Comparison of ENCODE assay signal across 17 mouse cellular contexts in the genomic region with DNA sequence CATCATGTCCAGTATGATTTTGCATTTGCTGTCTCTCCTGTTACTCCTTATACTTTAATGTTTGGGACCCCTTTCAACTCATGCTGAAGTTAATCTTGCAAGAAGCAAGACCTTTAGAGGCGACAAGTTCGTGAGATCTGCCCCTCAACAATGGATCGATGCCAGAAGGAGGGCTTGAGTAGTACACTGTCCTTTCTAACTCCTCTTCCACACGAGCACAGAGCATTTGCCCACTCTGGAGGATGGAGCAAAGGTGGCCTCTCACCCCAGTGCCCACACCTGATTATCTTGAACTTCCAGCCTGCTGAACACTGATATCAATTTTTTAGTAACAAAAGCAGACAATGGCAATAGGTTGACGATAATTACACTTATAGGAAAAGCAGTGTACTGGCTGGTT.
A peak's percentile ranks its signal among the peaks of the same experiment; 100 is the strongest.
DNase-seq lines count a peak whose midpoint lies in the region; ATAC-seq lines count a peak whose summit lies in the region.
"Had no signal": no experiment of that assay in that cellular context is flagged by ENCODE, and none has a peak within 500 bp of the region (broad histone marks: within the 10 kb centered on the region; RNA-seq: fewer than 3 reads in every experiment).

No protein-coding gene starts in this region.

- peak; percentile 70 for DNase-seq in heart, adult 11 months
- DNase-seq in heart, postnatal 4 days: no peak
- DNase-seq in ovary, postnatal 14 days (ENCODE audit: low spot score): no peak
- DNase-seq: adrenal gland, adult 2 months; adrenal gland, adult 8-10 months; adrenal gland, postnatal 10 days; adrenal gland, postnatal 14 days; adrenal gland, postnatal 25 days; adrenal gland, postnatal 36 days; B cell, adult 2 months; cerebellum, adult 11 months; cerebellum, adult 11-12 months; cerebellum, adult 18-20 months had no signal

- ATAC-seq in megakaryocyte-erythroid progenitor cell, adult 5-6 weeks (replicated peaks; ENCODE audit: low FRiP score, low TSS enrichment, poor library complexity, severe bottlenecking): peak; percentile 65; the same call in 1 of the 2 replicates
- ATAC-seq: activated CD4-positive, CD25-positive, alpha-beta regulatory T cell, adult 4 months; CD4-positive, CD25-positive, alpha-beta regulatory T cell, adult 4 months; Patski had no signal
